Mouse (Mus musculus) heart, adult 2 months (tissue): ENCODE measurements around the gene Nap1l5. TPM values are rescaled to one million over a fixed set of nuclear protein-coding genes. Genes with fewer than 3 reads are reported as not detected.

Experiments
- DNase-seq, 2 experiments: peaks; one replicate each; pipeline ENCODE4 v3.0.0; 2021
- H3K27ac ChIP-seq: fragments of 200-600 bp; 2 replicates; pipeline ENCODE4 v1.8.1; 2022
- H3K27me3 ChIP-seq: fragments of 200-500 bp; 2 replicates; pipeline ENCODE4 v1.6.1; 2012; ENCODE audit warnings: mild to moderate bottlenecking, low read length, inconsistent platforms, mixed read lengths; ENCODE audit not compliant: control insufficient read depth, insufficient read depth
- H3K36me3 ChIP-seq: fragments of 200-500 bp; 2 replicates; pipeline ENCODE4 v1.6.1; 2012; ENCODE audit warnings: low read length, inconsistent platforms; ENCODE audit not compliant: control insufficient read depth, insufficient read depth
- H3K4me1 ChIP-seq: fragments of 200-500 bp; 2 replicates; pipeline ENCODE4 v1.6.1; 2011; ENCODE audit warnings: low read length; ENCODE audit not compliant: control insufficient read depth, insufficient read depth
- H3K4me3 ChIP-seq: fragments of 200-600 bp; 2 replicates; pipeline ENCODE4 v1.8.1; 2022
- H3K79me2 ChIP-seq: fragments of 200-500 bp; replicated peaks from 2 replicates; pipeline ENCODE4 v1.6.1; 2012; ENCODE audit warnings: mild to moderate bottlenecking, inconsistent platforms, low read length, moderate library complexity, mixed read lengths; ENCODE audit not compliant: control insufficient read depth, insufficient read depth
- H3K9ac ChIP-seq: fragments of 200-500 bp; 2 replicates; pipeline ENCODE4 v1.6.1; 2012; ENCODE audit warnings: low read depth, mild to moderate bottlenecking, control low read depth, inconsistent platforms, low read length, mixed read lengths
- CTCF ChIP-seq: fragments of 200-600 bp; IDR thresholded peaks from 2 replicates; pipeline ENCODE4 v1.8.1; 2022; ENCODE audit warnings: antibody characterized with exemption, mild to moderate bottlenecking, moderate library complexity
- EP300 ChIP-seq: fragments of 200-500 bp; IDR thresholded peaks from 2 replicates; pipeline ENCODE4 v1.6.1; 2011; ENCODE audit warnings: low read depth, low read length, control low read depth; ENCODE audit not compliant: insufficient read depth
- POLR2A ChIP-seq: fragments of 200-500 bp; IDR thresholded peaks from 2 replicates; pipeline ENCODE4 v1.6.1; 2011; ENCODE audit warnings: mild to moderate bottlenecking, low read depth, low read length, control low read depth; ENCODE audit not compliant: insufficient read depth
- WGBS: fragments of 180-500 bp; shearing (Covaris S2); methylation state at CpG from one replicate; pipeline ENCODE4 v1.1.7; 2018; 5-methylcytosine and 5-hydroxymethylcytosine counted together
- intact Hi-C: fragments of 180-260 bp; cut with DNase I; formaldehyde crosslinking; loops from one replicate; pipeline ENCODE4 v1.15.1; 2025
- polyA plus RNA-seq: library from polyadenylated mRNA; depleted of rRNA; stranded (reverse); fragments of >200 nt; gene quantifications from 2 replicates; pipeline ENCODE4 v1.2.3, GENCODE M21; 2012
- total RNA-seq, 2 experiments: library from RNA; stranded (reverse); gene quantifications; 2 replicates each; pipeline ENCODE4 v1.2.3; 2021

The Nap1l5 gene
- total and polyA plus RNA-seq, 3 experiments, result 0.63 to 1.6 (median 0.78) TPM

GRCm38 (mm10) chr6:58942276-58942675 is 35.4 kb upstream of the Nap1l5 start:
- intact Hi-C loops, result no loop called here
- TF ChIP-seq CTCF (no peak), EP300 (no peak), POLR2A (no peak)

GRCm38 (mm10) chr6:58937726-58938125 is 30.9 kb upstream of the Nap1l5 start:
- no peaks in the 10 kb centered on the region for H3K27me3 ChIP-seq
- intact Hi-C loops, result loop anchor here (5.0 kb wide), 1 partner anchor 45 kb away; no protein-coding TSS in a partner anchor
- no peak overlapping the region for H3K27ac ChIP-seq
- TF ChIP-seq CTCF (no peak), POLR2A (no peak), EP300 (no peak)
- H3K79me2 ChIP-seq, result no peaks in the 10 kb centered on the region
- no peak overlapping the region for H3K9ac ChIP-seq
- H3K36me3 ChIP-seq, result no peaks in the 10 kb centered on the region
- DNase-seq, result no peak
- no peak overlapping the region for H3K4me3 ChIP-seq
- H3K4me1 ChIP-seq, result no peaks in the 10 kb centered on the region

More at GRCm38 (mm10) chr6:58942276-58942675, 35.4 kb upstream of the Nap1l5 start:
- H3K4me1 ChIP-seq, result no peaks in the 10 kb centered on the region
- H3K4me3 ChIP-seq, result no peak overlapping the region
- no peak overlapping the region for H3K9ac ChIP-seq
- H3K27me3 ChIP-seq, result no peaks in the 10 kb centered on the region
- DNase-seq, result no peak
- H3K36me3 ChIP-seq, result peaks cover 3% of the 10 kb centered on the region
- no peak overlapping the region for H3K27ac ChIP-seq
- H3K79me2 ChIP-seq, result no peaks in the 10 kb centered on the region
- WGBS, result 96% methylated on average over 2 of the region's 2 CpGs

GRCm38 (mm10) chr6:58934144-58934543 is 27.3 kb upstream of the Nap1l5 start:
- TF ChIP-seq CTCF (no peak), POLR2A (no peak), EP300 (no peak)
- WGBS, result 86% methylated on average over 4 of the region's 4 CpGs
- intact Hi-C loops, result no loop called here
- Histone ChIP-seq H3K27me3 (no peaks in the 10 kb centered on the region), H3K79me2 (no peaks in the 10 kb centered on the region), H3K27ac (no peak overlapping the region), H3K4me1 (peaks cover 7% of the 10 kb centered on the region), H3K4me3 (no peak overlapping the region), H3K36me3 (no peaks in the 10 kb centered on the region), H3K9ac (no peak overlapping the region)
- DNase-seq, result no peak

DNA sequence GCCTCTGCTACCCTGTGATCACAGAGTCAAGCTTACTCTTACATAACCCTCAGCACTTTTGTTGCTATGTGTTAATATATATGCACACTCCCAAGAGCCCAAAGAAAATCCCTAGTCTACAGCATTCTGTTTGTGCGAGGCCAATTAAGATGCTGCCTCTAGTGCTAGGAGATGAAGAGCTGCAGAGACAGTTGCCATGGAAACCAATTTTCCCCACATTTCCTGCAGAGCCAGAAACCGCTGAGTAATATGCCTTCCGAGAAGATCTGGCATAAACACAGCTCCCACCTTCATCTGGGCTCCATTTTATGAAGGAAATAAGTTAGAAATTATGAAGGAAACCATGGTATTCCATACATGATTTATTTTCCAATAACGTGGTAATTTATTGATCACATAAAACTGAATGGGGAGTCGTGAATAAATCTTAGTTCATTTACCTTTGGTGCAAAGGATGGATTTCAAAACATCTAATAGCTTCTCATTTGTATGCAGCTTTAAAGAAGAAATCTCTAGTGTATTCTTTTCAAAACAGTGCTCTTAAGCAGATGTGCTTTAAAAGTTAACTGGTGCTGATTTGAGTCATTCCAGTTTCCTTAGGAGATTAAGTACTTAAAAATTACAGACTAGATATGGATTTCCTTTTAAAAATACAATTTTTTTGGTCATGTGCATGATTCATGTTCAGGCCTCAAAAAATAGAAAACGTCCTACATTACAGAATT is 26.5 kb upstream of the Nap1l5 start:
- no peak overlapping the region for H3K27ac ChIP-seq
- no peak overlapping the region for H3K4me3 ChIP-seq
- H3K4me1 ChIP-seq, result peaks cover 7% of the 10 kb centered on the region
- no peaks in the 10 kb centered on the region for H3K79me2 ChIP-seq
- DNase-seq, result no peak
- H3K9ac ChIP-seq, result no peak overlapping the region
- no peaks in the 10 kb centered on the region for H3K27me3 ChIP-seq
- no peak for TF ChIP-seq POLR2A
- no peak for TF ChIP-seq CTCF
- no peak for TF ChIP-seq EP300
- H3K36me3 ChIP-seq, result no peaks in the 10 kb centered on the region
- 69% methylated on average over 6 of the region's 6 CpGs for WGBS
- intact Hi-C loops, result no loop called here

DNA sequence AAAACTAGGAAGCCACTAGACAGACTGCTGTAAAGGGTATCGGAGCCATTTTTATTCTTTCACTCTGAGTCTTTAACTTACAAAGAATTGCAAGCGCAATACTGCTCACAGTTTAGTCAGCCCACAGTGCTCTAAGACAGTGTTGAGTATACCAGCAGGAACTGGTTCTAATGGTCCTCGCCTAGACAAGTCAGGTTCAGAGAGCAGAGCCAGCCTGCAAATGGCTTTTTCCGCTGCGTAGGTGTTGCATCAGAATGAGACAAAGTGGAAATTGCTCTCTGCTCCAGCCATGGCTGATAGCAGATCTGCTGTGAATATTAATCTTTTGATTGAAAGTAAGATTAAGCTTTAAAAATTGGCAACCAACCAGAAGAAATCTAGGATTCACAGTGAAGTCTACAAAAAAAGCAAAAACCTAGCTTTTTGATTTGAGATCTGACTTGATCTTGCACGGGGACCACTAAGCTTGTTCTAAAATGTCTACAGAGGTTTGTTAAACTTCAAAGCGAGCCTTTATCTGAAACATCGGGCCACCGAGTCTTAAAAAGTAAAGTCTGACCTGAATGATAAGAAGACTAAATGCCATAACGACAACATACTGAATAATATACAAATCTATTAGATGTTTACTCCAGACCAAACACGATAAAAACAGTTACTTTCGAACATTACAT is 25.8 kb upstream of the Nap1l5 start:
- WGBS, result 92% methylated on average over 12 of the region's 12 CpGs
- no peak overlapping the region for H3K4me3 ChIP-seq
- intact Hi-C loops, result no loop called here

DNA sequence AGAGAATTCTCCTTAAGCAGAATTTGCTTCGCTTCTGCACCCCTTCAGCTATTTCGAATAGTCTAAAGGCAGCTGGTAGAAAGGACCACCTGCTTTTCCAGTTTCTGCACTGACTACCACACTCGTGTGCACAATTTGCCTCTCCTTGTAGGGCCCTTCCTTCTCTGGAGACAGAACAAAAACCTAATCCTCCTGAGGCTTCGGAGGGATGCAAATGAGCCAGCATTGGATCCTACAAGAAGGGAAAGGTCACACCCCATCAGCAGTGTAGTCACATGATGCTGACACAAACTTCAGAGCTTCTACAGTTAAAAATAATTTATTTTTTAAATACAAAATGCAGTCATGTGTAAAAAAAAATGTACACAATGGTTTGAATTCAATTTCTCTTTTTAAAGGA is 24.3 kb upstream of the Nap1l5 start:
- H3K79me2 ChIP-seq, result no peaks in the 10 kb centered on the region
- H3K27me3 ChIP-seq, result no peaks in the 10 kb centered on the region
- intact Hi-C loops, result no loop called here
- 78% methylated on average over 4 of the region's 4 CpGs for WGBS
- no peak overlapping the region for H3K4me3 ChIP-seq
- no peak overlapping the region for H3K27ac ChIP-seq
- H3K4me1 ChIP-seq, result peaks cover 10% of the 10 kb centered on the region
- H3K36me3 ChIP-seq, result no peaks in the 10 kb centered on the region
- TF ChIP-seq CTCF (no peak), EP300 (no peak), POLR2A (no peak)
- no peak for DNase-seq
- no peak overlapping the region for H3K9ac ChIP-seq

More for the DNA sequence above, 25.8 kb upstream of the Nap1l5 start:
- no peaks in the 10 kb centered on the region for H3K36me3 ChIP-seq
- DNase-seq, result no peak
- no peak overlapping the region for H3K27ac ChIP-seq
- TF ChIP-seq EP300 (no peak), POLR2A (no peak), CTCF (no peak)
- H3K4me1 ChIP-seq, result peaks cover 7% of the 10 kb centered on the region
- H3K27me3 ChIP-seq, result no peaks in the 10 kb centered on the region
- H3K9ac ChIP-seq, result no peak overlapping the region
- H3K79me2 ChIP-seq, result no peaks in the 10 kb centered on the region
